Mouse (Mus musculus): Measurements from ENCODE around the gene Slc25a20. TPM values are rescaled to one million over a fixed set of nuclear protein-coding genes. Genes with fewer than 3 reads are reported as not detected.

Gene Slc25a20
- polyA plus RNA-seq, 1 experiment from 2014 or later, result 30.3 TPM

DNA sequence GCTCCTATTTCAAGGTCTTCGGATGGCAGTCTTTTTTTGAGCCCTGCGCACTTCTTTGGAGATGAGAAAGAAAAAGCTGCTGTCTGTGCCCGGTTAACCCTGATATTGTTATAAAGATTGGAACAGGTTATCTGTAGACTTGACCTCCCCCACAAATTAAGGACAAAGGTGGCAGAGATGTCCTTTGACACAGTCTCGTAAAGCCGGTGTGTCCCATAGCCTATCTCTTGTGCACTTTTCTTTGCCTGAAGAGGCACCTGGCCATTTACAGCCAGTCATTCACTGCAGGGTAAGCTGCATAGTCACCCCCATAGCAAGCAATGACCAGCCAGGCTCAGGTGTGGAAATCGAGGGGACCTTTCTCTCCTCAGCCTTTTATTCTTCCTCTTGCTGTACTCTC, 772 bp downstream of the Slc25a20 start:
- Histone ChIP-seq H3K4me3 (ENCODE audit: low read depth, low read length) (peak overlapping the region; percentile 72), H3K36me3 (ENCODE audit: control insufficient read depth, insufficient read depth, low read length) (no peaks in the 10 kb centered on the region), H3K9ac (ENCODE audit: low read depth, low read length) (peak overlapping the region; percentile 76), H3K27me3 (ENCODE audit: control insufficient read depth, insufficient read depth, low read length) (no peaks in the 10 kb centered on the region), H3K9me3 (replicated peaks; ENCODE audit: control insufficient read depth, low read length) (no peaks in the 10 kb centered on the region), H3K4me2 (peak overlapping the region; percentile 56), H3K4me1 (ENCODE audit: control insufficient read depth, insufficient read depth, low read length) (peaks cover 6% of the 10 kb centered on the region; the same call in 1 of the 2 replicates), H3K27ac (ENCODE audit: low read depth, low read length) (no peak overlapping the region)
- no peak for ATAC-seq (replicated peaks; ENCODE audit: insufficient number of reproducible peaks, low FRiP score, low TSS enrichment)
- WGBS (ENCODE audit: insufficient replicate concordance), result 30% methylated on average over 6 of the region's 6 CpGs

GRCm38 (mm10) chr9:108669875-108670274, 8.0 kb downstream of the Slc25a20 start:
- Histone ChIP-seq H3K4me2 (no peak overlapping the region), H3K36me3 (ENCODE audit: control insufficient read depth, insufficient read depth, low read length) (peaks cover 12% of the 10 kb centered on the region), H3K27ac (ENCODE audit: low read depth, low read length) (no peak overlapping the region), H3K9me3 (replicated peaks; ENCODE audit: control insufficient read depth, low read length) (no peaks in the 10 kb centered on the region), H3K9ac (ENCODE audit: low read depth, low read length) (no peak overlapping the region), H3K4me1 (ENCODE audit: control insufficient read depth, insufficient read depth, low read length) (no peaks in the 10 kb centered on the region), H3K27me3 (ENCODE audit: control insufficient read depth, insufficient read depth, low read length) (no peaks in the 10 kb centered on the region), H3K4me3 (ENCODE audit: low read depth, low read length) (no peak overlapping the region)
- 53% methylated on average over 8 of the region's 8 CpGs for WGBS (ENCODE audit: insufficient replicate concordance)
- ATAC-seq (replicated peaks; ENCODE audit: insufficient number of reproducible peaks, low FRiP score, low TSS enrichment), result no peak

GRCm38 (mm10) chr9:108673151-108673550, 11.3 kb downstream of the Slc25a20 start:
- H3K9ac ChIP-seq (ENCODE audit: low read depth, low read length), result no peak overlapping the region
- H3K4me3 ChIP-seq (ENCODE audit: low read depth, low read length), result no peak overlapping the region
- no peaks in the 10 kb centered on the region for H3K27me3 ChIP-seq (ENCODE audit: control insufficient read depth, insufficient read depth, low read length)
- ATAC-seq (replicated peaks; ENCODE audit: insufficient number of reproducible peaks, low FRiP score, low TSS enrichment), result no peak
- no peaks in the 10 kb centered on the region for H3K4me1 ChIP-seq (ENCODE audit: control insufficient read depth, insufficient read depth, low read length)
- peaks cover 12% of the 10 kb centered on the region for H3K36me3 ChIP-seq (ENCODE audit: control insufficient read depth, insufficient read depth, low read length)
- no peak overlapping the region for H3K4me2 ChIP-seq
- 55% methylated on average over 2 of the region's 2 CpGs for WGBS (ENCODE audit: insufficient replicate concordance)
- H3K27ac ChIP-seq (ENCODE audit: low read depth, low read length), result no peak overlapping the region
- no peaks in the 10 kb centered on the region for H3K9me3 ChIP-seq (replicated peaks; ENCODE audit: control insufficient read depth, low read length)

- Histone ChIP-seq H3K36me3 (ENCODE audit: control insufficient read depth, insufficient read depth, low read length) (peaks cover 9% of the 10 kb centered on the region), H3K9ac (ENCODE audit: low read depth, low read length) (no peak overlapping the region), H3K9me3 (replicated peaks; ENCODE audit: control insufficient read depth, low read length) (no peaks in the 10 kb centered on the region), H3K4me2 (no peak overlapping the region), H3K27me3 (ENCODE audit: control insufficient read depth, insufficient read depth, low read length) (no peaks in the 10 kb centered on the region), H3K4me3 (ENCODE audit: low read depth, low read length) (no peak overlapping the region), H3K4me1 (ENCODE audit: control insufficient read depth, insufficient read depth, low read length) (no peaks in the 10 kb centered on the region), H3K27ac (ENCODE audit: low read depth, low read length) (no peak overlapping the region)
- ATAC-seq (replicated peaks; ENCODE audit: insufficient number of reproducible peaks, low FRiP score, low TSS enrichment), result no peak
- 88% methylated on average over 15 of the region's 15 CpGs for WGBS (ENCODE audit: insufficient replicate concordance)
Measured at GRCm38 (mm10) chr9:108680026-108680425, 18.1 kb downstream of the Slc25a20 start.

GRCm38 (mm10) chr9:108686475-108686887, 24.6 kb downstream of the Slc25a20 start:
- Histone ChIP-seq H3K4me1 (ENCODE audit: control insufficient read depth, insufficient read depth, low read length) (0 out of 2 replicates have a peak, but pooled peaks cover 2% of the 10 kb centered on the region), H3K9me3 (replicated peaks; ENCODE audit: control insufficient read depth, low read length) (no peaks in the 10 kb centered on the region), H3K27me3 (ENCODE audit: control insufficient read depth, insufficient read depth, low read length) (no peaks in the 10 kb centered on the region), H3K27ac (ENCODE audit: low read depth, low read length) (no peak overlapping the region), H3K4me2 (no peak overlapping the region), H3K9ac (ENCODE audit: low read depth, low read length) (no peak overlapping the region), H3K4me3 (ENCODE audit: low read depth, low read length) (no peak overlapping the region), H3K36me3 (ENCODE audit: control insufficient read depth, insufficient read depth, low read length) (peaks cover 9% of the 10 kb centered on the region)
- WGBS (ENCODE audit: insufficient replicate concordance), result 44% methylated on average over 4 of the region's 4 CpGs
- ATAC-seq (replicated peaks; ENCODE audit: insufficient number of reproducible peaks, low FRiP score, low TSS enrichment), result no peak

- Histone ChIP-seq H3K4me1 (ENCODE audit: control insufficient read depth, insufficient read depth, low read length) (0 out of 2 replicates have a peak, but pooled peaks cover 2% of the 10 kb centered on the region), H3K4me2 (no peak overlapping the region), H3K9ac (ENCODE audit: low read depth, low read length) (no peak overlapping the region), H3K27me3 (ENCODE audit: control insufficient read depth, insufficient read depth, low read length) (no peaks in the 10 kb centered on the region), H3K27ac (ENCODE audit: low read depth, low read length) (no peak overlapping the region), H3K36me3 (ENCODE audit: control insufficient read depth, insufficient read depth, low read length) (peaks cover 6% of the 10 kb centered on the region), H3K4me3 (ENCODE audit: low read depth, low read length) (no peak overlapping the region), H3K9me3 (replicated peaks; ENCODE audit: control insufficient read depth, low read length) (no peaks in the 10 kb centered on the region)
- ATAC-seq (replicated peaks; ENCODE audit: insufficient number of reproducible peaks, low FRiP score, low TSS enrichment), result no peak
- WGBS (ENCODE audit: insufficient replicate concordance), result 80% methylated on average over 6 of the region's 6 CpGs
Measured at GRCm38 (mm10) chr9:108687181-108687580, 25.3 kb downstream of the Slc25a20 start.

DNA sequence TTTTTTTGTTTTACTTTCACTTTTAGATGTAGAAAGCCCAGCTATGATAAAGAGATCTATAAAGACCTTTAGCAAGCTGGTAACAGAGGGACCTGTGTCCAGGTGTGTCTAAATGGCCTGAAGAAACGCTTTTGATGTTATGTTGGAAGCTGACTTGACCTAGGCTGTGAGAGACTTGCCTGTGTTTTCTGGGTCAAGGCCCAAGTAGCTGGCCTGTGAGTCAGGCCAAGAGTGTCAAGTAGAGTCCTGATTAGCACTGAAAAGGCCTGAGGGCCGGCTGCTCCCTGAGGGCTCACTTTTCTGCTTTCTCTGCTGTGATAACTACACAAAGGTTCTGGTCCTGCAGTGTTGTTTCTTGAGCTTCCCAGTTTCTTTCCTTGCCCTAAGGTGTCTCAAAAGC, 25.8 kb downstream of the Slc25a20 start:
- 53% methylated on average over 2 of the region's 2 CpGs for WGBS (ENCODE audit: insufficient replicate concordance)
- Histone ChIP-seq H3K9me3 (replicated peaks; ENCODE audit: control insufficient read depth, low read length) (no peaks in the 10 kb centered on the region), H3K4me1 (ENCODE audit: control insufficient read depth, insufficient read depth, low read length) (0 out of 2 replicates have a peak, but pooled peaks cover 2% of the 10 kb centered on the region), H3K4me2 (no peak overlapping the region), H3K36me3 (ENCODE audit: control insufficient read depth, insufficient read depth, low read length) (peaks cover 3% of the 10 kb centered on the region), H3K27ac (ENCODE audit: low read depth, low read length) (no peak overlapping the region), H3K27me3 (ENCODE audit: control insufficient read depth, insufficient read depth, low read length) (no peaks in the 10 kb centered on the region), H3K4me3 (ENCODE audit: low read depth, low read length) (no peak overlapping the region), H3K9ac (ENCODE audit: low read depth, low read length) (0 out of 2 replicates have a peak overlapping the region, but pooled peaks have one; percentile 16)
- no peak for ATAC-seq (replicated peaks; ENCODE audit: insufficient number of reproducible peaks, low FRiP score, low TSS enrichment)

DNA sequence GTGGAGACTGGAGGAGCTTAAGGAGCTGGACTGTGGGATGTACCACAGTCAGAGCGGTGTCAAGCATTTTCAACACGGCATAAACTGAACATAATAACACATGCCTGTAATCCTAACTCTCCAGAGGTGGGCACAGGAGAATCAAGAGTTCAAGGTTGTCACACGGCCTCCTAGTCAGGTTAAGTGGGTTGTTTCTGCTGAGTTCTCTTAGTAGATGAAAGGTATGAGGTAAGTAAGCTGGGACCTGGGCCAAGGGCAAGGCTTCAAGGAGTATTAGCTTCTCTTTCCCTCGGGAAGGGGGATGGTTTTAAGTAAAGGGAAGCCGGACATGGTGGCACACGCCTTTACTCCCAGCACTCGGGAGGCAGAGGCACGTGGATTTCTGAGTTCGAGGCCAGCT, 26.6 kb downstream of the Slc25a20 start:
- no peaks in the 10 kb centered on the region for H3K9me3 ChIP-seq (replicated peaks; ENCODE audit: control insufficient read depth, low read length)
- H3K4me3 ChIP-seq (ENCODE audit: low read depth, low read length), result no peak overlapping the region
- H3K27me3 ChIP-seq (ENCODE audit: control insufficient read depth, insufficient read depth, low read length), result no peaks in the 10 kb centered on the region
- no peak for ATAC-seq (replicated peaks; ENCODE audit: insufficient number of reproducible peaks, low FRiP score, low TSS enrichment)
- no peak overlapping the region for H3K4me2 ChIP-seq
- H3K27ac ChIP-seq (ENCODE audit: low read depth, low read length), result no peak overlapping the region
- WGBS (ENCODE audit: insufficient replicate concordance), result 75% methylated on average over 9 of the region's 9 CpGs
- peaks cover 3% of the 10 kb centered on the region for H3K36me3 ChIP-seq (ENCODE audit: control insufficient read depth, insufficient read depth, low read length)
- H3K9ac ChIP-seq (ENCODE audit: low read depth, low read length), result no peak overlapping the region
- peaks cover 6% of the 10 kb centered on the region; the same call in 1 of the 2 replicates for H3K4me1 ChIP-seq (ENCODE audit: control insufficient read depth, insufficient read depth, low read length)

- no peak within 1 kb of the TSS for H3K4me2 ChIP-seq
- H3K36me3 ChIP-seq (ENCODE audit: control insufficient read depth, insufficient read depth, low read length), result no peaks in the 10 kb centered on the region
- H3K27ac ChIP-seq (ENCODE audit: low read depth, low read length), result no peak within 1 kb of the TSS
- H3K27me3 ChIP-seq (ENCODE audit: control insufficient read depth, insufficient read depth, low read length), result no peaks in the 10 kb centered on the region
- H3K4me3 ChIP-seq (ENCODE audit: low read depth, low read length), result no peak within 1 kb of the TSS
- WGBS (ENCODE audit: insufficient replicate concordance), result 85% methylated on average over 1 of the region's 1 CpGs
- H3K4me1 ChIP-seq (ENCODE audit: control insufficient read depth, insufficient read depth, low read length), result peaks cover 6% of the 10 kb centered on the region; the same call in 1 of the 2 replicates
- ATAC-seq (replicated peaks; ENCODE audit: insufficient number of reproducible peaks, low FRiP score, low TSS enrichment), result no peak
- no peak within 1 kb of the TSS for H3K9ac ChIP-seq (ENCODE audit: low read depth, low read length)
- H3K9me3 ChIP-seq (replicated peaks; ENCODE audit: control insufficient read depth, low read length), result no peaks in the 10 kb centered on the region
Measured at GRCm38 (mm10) chr9:108689106-108689505, 27.2 kb downstream of the Slc25a20 start, which contains the start of gene Prkar2a. Gene Prkar2a, plus strand, starts transcription at chr9:108689314.
